Mouse (Mus musculus) layer of hippocampus, postnatal 36 days (tissue): ENCODE data around the gene Vps26c. TPM values are rescaled to one million over a fixed set of nuclear protein-coding genes. Genes with fewer than 3 reads are reported as not detected.
"Not testable (repeated sequence)": the region's sequence is repeated elsewhere in the genome, so short reads cannot be mapped to it uniquely, and the experiment has no call there.

ENCODE experiments used
- DNase-seq, 2 experiments: peaks; one replicate each; pipeline ENCODE4 v3.0.0; 2022
- total RNA-seq, 2 experiments: library from RNA; stranded (reverse); gene quantifications; 2 replicates each; pipeline ENCODE4 v1.2.3; 2021

Vps26c gene
- total RNA-seq, 2 experiments from 2014 or later = 34.8 to 35.3 TPM

DNA sequence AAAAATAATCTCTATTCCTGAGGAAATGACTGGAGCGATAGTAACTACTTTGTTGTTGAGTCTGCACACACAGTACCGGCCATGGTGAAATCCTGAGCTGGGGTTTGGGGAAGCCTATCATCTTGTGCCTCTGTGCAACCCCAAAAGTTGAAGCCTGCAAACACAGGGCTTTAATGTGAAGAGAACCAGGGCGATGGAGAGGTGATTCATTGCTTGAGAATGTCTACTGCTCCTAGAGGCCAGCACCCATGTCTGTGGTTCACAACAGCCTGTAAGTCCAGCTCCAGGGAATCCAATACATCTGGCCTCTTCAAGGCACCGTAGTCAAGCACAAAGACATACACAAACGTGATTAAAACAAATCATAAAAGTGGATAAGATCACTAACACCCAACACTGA is 39.3 kb downstream of the Vps26c start:
- DNase-seq = no peak

DNA sequence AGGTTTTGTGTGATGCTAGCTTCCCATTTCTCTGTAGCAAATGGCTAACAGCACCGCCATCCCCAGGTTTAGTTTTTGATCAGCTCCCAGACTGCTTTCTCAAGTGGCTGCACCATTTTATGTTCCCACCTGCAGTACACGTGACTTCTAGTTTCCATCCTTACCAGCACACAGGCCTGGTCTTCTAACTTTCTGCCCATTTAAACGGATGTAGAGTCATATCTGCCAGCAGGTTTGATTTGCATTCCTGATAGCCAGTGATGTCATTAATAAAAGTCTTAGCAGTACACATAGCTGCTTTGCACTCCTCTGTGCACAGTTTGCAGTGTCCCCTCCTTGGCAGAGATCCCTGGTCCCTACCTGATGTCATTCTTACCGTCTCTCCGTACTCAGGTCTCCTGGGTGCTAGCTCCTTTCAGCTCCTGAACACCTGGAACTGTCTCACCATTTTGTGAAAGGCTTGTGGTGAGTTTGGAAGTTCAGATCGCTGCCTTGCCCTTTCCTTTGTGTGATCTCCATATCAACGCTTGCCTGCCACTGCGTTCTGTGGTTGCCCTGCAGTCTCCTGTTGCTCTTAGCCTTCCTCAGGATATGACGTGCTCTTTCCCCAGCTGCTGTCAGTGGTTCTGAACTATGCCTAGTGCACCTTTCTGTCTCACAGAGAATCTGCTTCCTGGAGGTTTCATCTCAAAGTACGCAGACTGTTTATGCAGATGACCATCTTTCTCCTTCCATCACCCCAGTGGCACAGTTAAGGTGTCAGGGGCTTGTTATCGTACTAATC is 41.7 kb downstream of the Vps26c start:
- DNase-seq = no peak

DNA sequence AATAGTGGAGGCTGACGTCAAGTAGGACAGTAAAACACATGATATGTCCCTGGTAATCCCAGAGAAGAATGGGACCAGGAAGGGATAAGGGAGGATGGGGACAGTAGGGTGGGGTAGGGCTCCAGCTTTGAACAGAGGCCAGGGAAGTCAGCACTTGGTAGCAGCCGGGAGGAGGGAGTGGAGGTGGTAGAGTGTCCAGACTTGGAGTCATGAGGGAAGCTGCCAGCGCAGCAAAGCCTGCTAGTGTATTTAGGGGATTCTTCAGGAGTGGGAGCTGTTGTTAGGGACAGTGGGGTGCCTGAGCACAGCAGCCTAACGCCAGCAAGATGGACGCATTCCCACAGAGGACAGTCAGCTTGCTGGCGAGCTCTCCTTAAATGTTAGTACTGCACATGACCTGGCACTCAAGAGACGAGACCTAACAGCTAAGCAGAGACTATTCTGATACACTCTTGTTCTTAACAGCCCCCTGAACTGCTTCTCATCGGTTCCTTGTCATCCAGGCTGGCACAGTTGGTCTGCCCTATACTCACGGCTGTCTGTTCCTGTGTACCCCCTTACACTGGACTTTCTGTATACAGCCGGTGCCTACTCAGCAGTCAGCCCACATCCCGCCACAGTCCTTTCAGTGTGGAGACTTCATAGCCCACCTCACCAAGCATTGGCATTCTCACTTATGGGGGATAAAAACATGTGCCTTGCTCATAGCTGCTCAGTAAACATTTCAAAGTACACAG is 53.4 kb downstream of the Vps26c start:
- peak; percentile 32 to 38 for DNase-seq

DNA sequence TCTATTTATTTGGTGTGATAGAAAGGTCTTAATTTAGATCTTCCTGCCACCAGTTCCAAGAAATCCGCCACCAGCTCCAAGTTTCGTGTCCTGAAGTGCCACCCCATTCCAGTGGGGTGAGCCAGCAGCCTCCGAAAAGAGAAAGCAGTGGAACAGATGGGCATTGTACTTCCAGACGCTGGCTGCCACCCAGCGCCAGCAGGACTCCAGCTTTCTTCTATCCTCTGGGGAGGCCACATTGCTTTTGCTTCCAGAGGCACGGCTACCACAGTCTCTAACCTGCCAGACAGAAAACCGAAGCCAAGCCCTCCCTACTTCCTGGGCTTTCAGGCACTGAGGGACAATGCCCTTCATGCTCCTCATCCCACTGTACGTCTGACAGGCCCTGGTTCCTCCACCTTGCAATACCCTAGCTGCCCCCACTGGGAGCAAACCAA is 54.1 kb downstream of the Vps26c start:
- peak; percentile 72 to 83 for DNase-seq

DNA sequence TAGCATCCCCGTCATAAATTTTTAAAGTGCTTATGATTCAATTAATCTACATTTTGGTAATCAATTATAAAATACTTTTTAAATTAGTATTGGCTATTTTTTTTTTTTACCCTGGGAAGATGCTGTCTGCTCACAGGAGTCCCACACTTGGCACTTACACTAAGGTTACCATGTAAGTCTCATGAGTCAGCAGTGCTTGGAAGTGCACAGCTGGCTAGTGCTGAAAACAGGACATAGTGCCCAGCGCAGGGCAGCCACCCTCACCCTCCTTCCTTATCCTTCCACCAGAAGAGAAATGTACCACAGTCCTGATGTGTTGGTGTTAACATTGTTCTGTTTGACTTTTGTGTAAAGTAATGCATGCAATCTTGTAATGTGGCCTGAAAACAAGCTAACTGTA is 58.2 kb downstream of the Vps26c start:
- DNase-seq = no peak

DNA sequence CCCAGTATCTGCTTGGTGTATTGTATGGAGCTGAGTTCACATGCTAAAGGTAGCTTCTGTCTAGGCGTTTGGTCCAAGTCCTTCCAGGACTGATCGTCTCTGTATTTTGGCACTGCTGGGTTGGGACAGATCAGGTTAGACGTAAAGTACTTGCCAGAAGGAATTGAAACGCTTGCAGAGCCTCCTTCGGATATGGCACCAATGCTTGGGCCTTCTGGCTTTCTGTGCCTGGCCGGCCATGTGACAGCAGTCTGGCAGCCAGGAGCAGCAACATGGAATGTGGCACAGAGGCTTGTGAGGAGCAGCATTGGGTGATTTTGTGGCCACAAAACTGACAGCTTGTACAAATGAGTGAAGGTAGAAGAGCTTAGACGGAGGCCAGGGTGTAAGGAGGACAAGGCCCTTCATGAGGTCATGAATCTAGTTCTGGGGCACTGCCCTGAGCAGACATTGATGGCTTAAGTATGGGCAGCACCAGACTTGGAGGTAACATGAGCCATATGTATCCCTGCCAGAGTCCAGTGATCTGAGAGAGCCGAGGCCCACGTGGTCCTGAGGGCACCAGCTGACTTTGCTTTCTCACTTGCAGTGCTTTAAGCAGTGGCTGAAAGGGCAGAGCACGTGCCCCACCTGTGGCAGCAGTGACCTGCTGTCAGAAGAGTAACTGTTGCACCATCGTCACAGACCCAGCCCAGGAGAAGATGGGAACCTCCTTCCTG is 59.1 kb downstream of the Vps26c start:
- no peak for DNase-seq

DNA sequence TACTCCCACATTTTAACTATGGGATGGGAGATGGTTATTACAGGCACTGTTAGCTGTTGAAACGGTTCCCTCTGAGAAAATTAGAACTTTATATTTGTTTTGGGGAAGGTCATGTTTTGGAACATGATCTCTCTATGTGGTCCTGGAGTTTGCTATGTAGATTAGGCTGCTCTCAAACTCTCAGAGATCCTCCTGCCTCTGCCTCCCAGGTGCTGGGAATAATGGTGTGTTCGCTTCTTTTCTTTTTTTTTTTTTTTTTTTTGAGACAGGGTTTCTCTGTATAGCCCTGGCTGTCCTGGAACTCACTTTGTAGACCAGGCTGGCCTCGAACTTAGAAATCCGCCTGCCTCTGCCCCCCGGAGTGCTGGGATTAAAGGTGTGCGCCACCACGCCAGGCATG is 60.3 kb downstream of the Vps26c start:
- DNase-seq = not testable (repeated sequence)

DNA sequence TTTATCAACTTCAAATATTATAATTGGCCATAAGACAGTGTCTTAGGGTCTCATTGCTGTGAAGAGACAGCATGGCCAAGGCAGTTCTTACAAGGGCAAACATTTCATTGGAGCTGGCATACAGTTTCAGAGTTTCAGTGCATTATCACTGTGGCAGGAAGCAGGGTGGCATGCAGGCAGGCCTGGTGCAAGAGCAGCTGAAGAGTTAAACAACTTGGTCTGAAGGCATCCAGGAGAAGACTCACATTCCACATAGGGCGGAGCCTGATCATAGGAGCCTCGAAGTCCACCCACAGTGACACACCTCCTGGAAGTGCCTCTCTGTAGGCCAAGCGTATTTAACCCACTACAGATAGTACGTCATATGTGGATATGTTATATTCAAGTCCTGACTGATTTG is 60.7 kb downstream of the Vps26c start:
- no peak for DNase-seq

DNA sequence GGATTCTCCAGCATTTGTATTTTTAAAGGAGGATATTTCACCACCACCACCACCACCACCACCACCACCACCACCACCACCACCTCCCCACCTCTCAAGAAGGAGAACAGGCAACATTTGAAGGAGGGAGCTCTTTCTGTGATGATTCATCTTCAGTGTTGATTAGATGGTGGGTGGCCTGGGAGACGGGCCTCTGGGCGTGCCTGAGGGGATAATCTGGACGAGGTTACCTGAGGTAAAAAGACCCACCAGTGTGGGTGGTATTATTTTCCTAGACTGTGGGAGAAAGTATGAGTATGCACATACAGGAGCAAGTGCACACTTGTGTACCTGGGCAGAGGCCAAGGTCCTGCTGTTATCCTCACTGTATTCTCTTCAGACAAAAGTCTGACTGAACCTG is 62.6 kb downstream of the Vps26c start:
- DNase-seq = no peak

DNA sequence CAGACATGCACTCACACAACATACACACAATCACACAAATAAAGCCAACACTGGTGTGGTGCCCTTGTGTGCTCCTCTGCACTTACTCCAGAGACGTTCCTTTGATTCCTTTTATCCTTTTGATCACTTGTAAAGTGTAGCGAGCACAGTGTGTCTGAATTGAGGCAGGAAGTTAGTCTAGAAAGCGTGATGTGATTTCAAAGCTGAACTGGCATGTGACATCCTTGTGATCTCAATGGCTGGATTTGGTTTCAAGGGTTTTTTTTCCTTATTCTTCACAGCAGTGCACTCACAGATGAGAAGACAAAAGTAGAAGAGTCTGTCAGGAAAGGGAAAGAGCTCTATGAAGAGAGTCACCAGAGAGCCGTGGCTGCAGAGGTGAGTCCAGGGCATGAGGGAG is 72.5 kb downstream of the Vps26c start:
- DNase-seq = no peak

DNA sequence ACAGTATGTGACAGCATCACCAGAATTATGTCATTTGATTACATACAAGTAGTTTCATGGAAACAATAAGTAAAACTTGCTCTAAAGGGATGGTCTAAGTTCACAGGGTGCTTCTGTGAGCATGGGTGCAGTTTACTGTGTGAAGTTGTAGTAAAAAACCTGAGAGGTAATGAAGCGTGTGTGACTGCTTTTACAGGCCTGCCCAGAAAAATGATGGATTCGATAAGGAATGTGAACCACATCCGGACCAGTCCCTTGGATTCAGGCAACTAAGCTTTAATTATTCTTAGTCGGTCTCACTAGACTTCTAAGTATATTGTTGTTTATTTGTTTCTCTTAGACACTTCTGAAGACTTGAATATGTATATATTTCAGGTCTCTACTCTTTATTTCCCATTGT is 73.9 kb downstream of the Vps26c start:
- DNase-seq = no peak

DNA sequence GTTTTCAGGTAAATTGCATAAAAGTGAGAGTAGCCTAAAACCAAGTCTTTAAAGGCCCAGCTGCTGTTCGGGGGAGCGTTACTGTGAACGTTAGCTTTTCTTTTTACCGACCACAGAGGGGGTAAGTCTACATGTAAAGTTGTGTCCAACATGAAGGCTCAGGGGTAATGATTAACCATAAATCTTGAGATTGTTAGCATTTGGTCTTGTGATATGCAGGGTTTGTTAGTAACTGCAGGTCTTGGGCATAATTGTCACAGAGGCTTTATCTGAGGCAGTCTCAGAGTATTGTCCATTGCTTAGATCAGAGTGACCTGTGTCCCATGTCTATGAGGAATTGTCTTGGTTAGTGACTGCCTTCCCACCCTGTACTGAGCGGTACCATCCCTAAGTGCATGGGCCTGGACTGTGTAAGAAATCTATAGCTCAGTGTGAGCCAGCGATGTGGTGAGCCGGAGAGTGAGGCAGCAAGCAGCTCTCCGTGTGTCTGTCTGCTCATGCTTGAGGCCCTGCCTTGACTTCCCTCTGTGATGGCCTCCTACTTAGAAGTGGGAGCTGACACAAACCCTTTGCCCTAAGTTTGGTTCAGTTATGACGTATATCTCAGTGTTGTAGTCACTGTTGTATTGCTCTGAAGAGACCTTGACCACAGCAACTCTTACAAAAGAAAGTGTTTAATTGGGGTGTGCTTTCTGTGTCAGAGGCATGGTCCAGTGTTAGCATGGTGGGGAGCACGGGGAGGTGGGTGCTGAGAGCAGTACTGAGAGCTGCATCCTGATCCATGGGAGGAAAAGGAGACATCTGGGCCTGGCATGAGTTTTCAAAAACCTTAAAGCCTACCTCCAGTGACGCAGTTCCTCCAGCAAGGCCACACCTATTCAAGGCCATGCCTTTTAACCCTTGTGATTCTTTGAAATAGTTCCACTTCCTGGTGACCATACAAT is 74.8 kb downstream of the Vps26c start:
- DNase-seq = no peak

DNA sequence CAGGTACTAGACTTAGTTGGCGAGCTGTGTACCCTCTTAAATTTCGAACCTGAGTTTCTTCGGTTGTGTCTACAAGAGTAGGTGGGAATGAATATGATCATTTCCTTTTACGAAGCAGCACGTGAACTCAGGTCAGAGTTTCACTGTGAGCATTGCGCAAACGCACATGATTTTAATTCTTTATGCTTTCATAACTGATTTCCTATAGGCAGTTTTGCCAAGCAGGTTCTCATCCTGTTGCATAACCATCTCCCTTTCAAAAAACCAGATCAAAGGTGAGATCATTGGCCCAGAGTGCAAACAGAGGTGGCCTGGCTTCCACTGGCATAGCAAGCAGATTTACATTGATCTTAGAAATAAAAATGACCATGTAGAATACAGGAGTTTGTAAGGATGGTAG is 77.0 kb downstream of the Vps26c start:
- DNase-seq = no peak

DNA sequence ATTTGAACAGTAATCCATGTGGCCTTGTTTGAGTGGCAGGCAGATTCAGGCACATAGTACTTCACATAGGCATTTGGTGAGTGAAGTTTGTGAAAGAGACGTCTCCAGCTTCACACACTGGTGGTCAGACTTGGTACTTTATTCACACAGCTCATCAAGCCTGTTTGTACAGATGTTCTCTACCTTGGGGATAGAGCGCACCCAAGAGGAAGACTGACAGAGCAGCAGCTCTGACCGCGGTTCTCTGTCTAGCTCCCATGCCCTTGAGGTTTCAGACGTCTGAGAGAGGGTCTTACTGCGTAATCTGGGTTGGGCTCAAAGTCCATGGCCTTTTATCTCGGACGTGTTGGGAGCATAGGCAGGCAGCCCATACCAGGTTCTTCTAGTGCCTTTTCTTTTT is 77.5 kb downstream of the Vps26c start:
- no peak for DNase-seq

Other genes starting within 250 kb of the Vps26c start
- 10 to 100 TPM; 12.8 to 13.0 TPM for gene Hlcs, start 213.3 kb downstream of the Vps26c start, total RNA-seq
- gene Ripply3, start 198.4 kb downstream of the Vps26c start, total RNA-seq = not detected
- 100 to 1,000 TPM; 806 to 836 TPM for gene Ttc3, start 156.2 kb downstream of the Vps26c start, total RNA-seq
- 10 to 100 TPM; 32.3 to 39.3 TPM for gene Pigp, start 155.0 kb downstream of the Vps26c start, total RNA-seq
- 10 to 100 TPM; 82.8 to 88.3 TPM for gene Dyrk1a, start 43.2 kb upstream of the Vps26c start, total RNA-seq